Mouse (Mus musculus): ENCODE measurements at regions not wholly inside any gene's neighbourhood (a gene's known extent, or its start where the extent isn't known, plus 50 kb on each side); places are given as distances from the start of the nearest gene placed in this dataset.

DNA sequence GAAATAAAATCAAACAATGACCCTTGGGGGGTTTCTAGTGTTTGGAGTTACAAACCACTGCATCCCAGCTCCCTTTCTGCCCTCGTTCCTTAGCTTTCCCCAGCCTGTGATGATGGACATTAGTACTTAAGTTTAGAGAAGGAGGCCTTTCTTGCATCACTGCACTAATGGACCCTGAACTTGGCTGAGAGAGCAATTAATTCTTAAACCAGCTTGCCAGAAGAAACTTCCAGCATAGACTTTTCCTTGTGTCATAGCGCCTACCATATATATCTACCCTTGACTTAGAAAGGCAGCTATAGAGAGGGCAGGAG lies 303.9 kb upstream of the Sel1l start:
- DNase-seq (ENCODE audit: low spot score in 2 of 2) = no peak

DNA sequence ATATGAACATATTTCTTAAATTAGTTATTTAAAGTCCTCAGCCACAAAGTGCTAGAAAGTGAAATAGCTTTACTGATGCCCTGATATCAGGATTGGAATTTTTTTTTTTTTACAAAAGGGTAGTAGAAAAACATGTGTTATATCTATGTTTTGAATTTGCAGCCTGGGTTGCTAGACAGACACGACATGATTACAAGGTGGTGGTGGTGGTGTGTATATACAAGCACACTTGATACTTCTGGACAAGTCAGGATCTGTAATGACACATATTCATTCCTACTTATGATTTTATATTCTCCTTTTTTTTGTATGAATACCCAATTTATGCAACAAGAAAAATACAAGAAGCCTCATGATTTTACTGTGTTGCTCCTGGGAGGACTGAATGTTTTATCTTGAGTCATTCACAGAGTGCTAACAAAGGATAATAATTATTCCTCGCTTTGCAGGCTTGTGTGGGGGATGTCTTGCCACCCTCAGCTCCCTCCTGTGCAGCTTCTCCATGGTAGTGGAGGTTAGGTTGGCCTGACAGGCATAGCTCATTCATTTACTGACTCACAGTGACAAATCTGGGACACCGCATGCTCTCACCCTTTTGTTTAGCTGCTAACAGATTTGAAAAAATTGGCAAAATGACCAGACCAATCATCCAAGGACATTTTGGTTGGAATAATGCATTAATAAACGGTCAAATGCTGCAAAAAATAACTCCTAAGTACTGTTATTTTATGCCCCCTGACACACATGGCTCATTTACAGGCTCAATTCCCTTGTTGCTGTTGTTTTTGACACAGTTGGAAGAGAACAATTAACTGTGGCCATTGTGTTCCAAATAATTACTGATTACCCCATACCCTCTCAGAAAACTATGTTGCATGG lies 303.3 kb upstream of the Sel1l start:
- no peak for DNase-seq (ENCODE audit: low spot score in 2 of 2)

GRCm38 (mm10) chr12:92137539-92137938 lies 288.6 kb upstream of the Sel1l start:
- no peak for DNase-seq (ENCODE audit: low spot score in 2 of 2)

DNA sequence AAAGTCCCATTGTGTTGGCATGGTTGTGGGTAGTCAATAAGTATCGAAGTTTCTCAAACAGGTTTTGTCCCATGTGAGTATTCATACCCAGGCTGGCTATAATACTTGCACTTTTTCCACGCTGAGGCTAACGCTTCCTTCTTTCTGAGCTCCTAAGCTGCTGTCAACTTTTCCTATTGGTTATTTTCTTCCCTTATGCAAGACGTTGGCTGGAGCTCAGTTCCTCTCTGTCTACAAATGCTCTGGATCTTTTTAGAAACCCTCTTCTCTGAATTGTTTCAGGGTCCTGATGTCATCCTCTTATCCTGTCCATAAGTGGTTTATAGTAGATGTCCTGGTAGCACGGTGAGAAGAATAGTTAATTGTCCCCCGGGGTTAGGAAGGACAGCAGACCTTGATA lies 278.7 kb upstream of the Sel1l start:
- no peak for DNase-seq (ENCODE audit: low spot score in 2 of 2)

DNA sequence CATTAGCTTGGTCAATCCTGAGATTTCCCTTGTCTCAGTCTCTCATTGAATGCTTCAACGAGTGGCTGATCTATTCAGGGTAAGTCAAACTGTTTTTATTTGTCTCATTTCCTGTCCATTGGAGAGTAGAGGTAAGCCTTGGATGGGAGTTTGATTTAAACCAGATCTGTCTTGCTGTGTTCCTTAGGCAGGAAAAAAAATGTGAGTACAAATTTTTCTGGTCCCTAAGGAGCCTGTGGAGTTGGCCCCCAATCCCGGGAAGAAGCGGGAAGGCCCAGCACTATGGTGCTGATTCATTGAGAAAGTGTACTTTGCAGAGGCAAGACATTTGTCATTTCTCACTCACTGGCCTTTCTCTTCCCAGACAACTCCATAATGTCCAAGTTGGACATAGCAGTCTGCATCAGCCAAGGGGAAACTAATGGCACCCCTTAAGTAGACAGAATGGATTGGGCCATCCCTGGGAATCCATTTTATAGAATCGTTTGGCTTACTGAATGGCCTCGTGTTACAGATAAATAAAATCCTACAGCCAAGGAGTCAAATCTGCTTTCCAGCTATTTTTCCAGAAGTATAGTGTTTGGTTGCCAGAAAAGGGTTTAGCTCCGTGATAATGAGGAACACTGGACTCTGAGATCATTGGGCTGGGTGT lies 271.3 kb upstream of the Sel1l start:
- DNase-seq (ENCODE audit: low spot score in 2 of 2) = no peak

DNA sequence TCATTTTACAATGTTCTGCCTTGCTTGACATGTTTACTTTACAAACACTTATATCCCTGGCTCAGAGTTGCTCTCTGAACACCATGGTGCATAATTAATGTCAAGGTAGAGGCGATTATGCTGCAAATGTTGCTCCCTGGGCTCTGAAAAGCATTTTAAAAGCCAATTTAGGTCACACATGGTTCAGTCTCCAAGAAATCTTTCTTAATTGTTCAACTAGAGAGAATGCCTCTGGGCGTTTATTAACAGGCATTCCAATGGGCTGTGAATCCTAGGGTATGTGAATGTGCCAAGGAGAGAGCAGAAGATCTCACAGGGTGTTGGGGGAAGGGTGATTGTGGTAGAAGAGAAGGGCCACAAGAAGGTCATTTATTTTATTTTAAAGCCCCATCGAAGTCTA lies 260.7 kb upstream of the Sel1l start:
- no peak for DNase-seq (ENCODE audit: low spot score in 2 of 2)

- DNase-seq (ENCODE audit: low spot score in 2 of 2) = no peak
Observed at GRCm38 (mm10) chr12:92100080-92100479, 251.1 kb upstream of the Sel1l start.

DNA sequence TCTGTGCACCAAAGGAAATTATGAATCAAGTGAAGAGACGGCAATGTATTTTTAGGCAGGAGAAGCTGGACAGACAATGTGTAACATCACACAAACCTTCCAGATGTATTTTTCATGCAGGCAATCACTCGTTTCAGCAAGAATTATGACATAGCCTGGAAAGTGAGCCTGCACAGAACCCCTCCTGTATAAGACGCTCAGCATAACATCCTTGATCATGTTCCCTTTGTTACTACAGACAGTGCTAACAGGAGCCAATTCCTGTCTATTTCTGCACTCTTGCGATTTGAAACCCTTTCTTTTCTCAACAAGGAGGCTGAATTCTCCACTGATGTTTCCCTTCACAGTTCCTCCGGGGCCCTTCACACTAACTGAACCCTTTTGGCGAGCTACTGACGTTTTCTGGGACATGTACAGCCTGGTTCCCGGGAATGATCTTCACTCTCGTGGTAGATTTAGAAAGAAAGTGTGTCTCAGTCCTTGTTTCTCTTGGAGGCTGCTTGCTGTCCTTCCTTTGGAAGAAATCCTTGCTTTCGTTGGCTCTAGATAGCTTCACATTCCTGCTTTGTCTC lies 243.9 kb upstream of the Sel1l start:
- no peak for DNase-seq (ENCODE audit: low spot score in 2 of 2)

GRCm38 (mm10) chr12:92073209-92073608 lies 224.3 kb upstream of the Sel1l start:
- DNase-seq (ENCODE audit: low spot score in 2 of 2) = no peak

DNA sequence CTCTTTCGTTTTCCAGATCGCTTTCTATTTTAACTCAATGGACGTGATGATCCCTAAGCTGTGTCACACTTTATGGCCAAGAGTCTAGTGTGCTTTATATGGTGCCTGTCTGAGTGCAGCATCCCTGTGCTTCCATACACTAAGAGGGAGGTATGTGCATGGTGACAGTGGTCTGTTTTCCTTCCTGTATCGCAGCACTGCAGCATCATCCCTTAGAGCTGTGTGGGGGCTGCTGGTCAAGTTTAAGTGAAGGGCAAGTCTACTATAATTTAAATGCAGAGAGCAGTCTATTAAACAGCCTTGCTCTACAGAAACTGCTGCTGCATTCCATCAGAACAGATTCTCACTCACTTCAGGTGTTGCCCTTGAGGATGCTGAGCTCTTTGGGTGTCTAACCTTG lies 213.8 kb upstream of the Sel1l start:
- no peak for DNase-seq (ENCODE audit: low spot score in 2 of 2)

DNA sequence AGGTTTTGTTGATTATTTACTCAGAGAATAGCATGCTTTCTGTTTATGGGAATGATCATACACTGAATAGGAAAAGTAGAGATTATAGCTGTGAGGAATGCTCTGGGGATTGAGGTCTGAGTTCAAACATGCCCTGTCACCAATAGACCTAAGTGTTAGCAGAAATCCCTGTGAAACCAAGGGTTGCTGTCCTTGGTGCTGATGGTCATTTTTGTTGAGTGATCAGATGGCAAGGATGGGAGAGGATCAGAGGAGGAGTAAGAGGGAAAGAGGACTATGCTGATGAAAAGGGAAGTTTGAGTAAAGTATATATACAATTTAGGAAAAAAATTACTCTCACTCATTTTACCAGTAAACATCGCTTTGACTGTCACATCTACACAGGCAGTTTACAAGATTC lies 191.5 kb upstream of the Sel1l start:
- DNase-seq (ENCODE audit: low spot score in 2 of 2) = no peak

DNA sequence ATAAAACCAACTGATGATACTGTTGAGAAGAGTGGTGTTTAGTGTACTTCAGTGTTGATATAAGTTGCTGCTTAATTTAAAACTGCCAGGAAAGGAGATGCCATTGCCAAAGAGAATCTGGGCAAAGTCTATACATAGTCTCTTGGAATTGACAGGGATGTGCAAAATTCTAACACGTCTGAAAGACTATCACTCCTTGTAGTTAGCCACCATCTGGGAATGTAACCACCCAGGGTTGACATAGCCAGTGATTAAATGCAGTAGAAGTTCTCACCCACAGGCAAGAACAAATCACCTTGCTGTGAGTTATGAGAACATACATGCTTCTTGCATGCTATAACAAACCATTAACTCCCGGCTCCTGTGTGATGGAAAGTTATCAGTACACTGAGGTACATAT lies 180.2 kb upstream of the Sel1l start:
- DNase-seq (ENCODE audit: low spot score in 2 of 2) = no peak

GRCm38 (mm10) chr12:92028354-92028753 lies 179.4 kb upstream of the Sel1l start:
- no peak for DNase-seq (ENCODE audit: low spot score in 2 of 2)

- no peak for DNase-seq (ENCODE audit: low spot score in 2 of 2)
Observed at GRCm38 (mm10) chr12:92024461-92025218, 175.7 kb upstream of the Sel1l start.

DNA sequence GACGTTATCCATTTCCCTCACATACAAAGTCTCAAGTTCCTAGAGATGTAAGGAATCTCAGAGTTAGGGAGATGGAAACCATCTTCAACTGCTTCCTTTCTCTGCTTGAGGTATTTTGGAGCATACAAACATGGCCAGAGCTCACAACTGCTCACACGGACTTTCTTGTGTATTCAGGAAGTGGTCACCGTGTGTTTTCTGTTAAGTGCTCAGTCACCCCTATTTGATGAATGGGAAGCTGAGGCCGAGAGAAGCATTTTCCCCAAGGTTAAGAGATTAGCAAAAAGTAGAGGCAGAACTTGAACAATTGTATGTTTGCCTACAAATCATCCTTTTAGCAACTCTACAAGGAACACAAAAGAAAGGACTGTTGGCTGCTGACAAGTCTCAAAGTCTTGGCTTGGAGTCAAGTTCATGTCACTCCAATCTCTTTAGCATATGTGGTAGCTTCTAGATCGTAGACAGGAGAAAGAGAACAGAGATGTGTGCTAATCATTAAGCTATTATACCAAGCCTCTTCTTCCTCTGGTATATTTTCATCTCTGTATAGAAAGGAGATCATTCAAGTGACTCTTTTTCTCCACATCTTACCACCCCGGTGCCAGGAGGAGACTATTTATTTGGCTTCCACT lies 170.8 kb upstream of the Sel1l start:
- DNase-seq (ENCODE audit: low spot score in 2 of 2) = no peak

DNA sequence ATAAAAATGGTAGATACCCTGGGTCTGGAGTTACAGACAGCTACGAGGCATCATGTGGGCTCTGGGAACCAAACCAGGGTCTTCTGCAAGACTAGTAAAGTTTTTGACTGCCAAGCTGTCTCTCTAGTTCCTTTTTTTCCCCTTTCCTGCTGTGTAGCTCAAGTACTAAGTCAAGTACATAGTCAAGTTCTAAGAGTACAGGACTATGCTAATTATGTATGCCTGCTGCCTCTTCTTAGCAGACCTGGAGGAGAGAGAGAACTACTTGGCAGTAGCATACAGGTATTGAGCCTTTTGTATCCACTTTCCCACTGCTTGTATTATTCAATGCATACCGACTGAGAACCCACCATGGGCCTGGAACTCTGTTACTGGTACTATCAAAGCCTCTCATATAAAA lies 166.4 kb upstream of the Sel1l start:
- no peak for DNase-seq (ENCODE audit: low spot score in 2 of 2)

GRCm38 (mm10) chr12:92013979-92014378 lies 165.0 kb upstream of the Sel1l start:
- DNase-seq (ENCODE audit: low spot score in 2 of 2) = no peak

- DNase-seq (ENCODE audit: low spot score in 2 of 2) = peak; percentile 39 to 46
Observed at GRCm38 (mm10) chr12:92013244-92013643, 164.3 kb upstream of the Sel1l start.

DNA sequence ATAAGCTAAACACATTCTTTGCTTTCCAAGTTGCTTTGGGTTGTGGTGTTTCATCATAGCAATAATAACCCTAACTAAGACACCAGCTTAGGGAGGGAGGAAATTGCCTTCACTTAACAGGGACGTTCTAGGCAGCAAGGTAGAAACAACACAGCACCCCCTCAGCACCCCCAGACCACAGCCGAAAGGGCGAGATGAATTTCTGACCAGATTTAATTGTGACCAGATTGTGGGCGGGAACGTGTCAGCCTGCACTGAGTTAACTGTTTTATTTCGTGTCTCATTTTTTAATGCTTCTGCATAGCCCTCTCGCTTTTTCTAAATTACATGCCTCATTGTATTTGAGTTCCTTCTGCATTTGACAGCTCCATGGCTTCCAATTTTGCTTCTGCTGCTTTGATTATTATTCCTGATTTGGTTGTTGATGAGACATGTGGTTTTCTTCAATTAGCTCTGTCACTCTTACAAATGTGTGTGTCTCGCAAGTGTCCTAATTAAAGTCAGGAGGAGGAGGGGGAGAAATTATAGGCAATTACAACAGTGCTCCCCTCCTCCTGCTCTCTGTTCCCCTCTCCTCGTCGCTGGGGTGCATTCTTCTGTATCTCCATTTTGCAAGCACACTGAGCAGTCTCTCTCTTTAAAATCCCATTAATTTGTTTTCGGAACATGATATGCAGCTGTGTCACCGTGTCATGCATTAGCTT lies 155.6 kb upstream of the Sel1l start:
- DNase-seq (ENCODE audit: low spot score in 2 of 2) = no peak

GRCm38 (mm10) chr12:91999031-91999430 lies 150.1 kb upstream of the Sel1l start:
- DNase-seq (ENCODE audit: low spot score in 2 of 2) = no peak

DNA sequence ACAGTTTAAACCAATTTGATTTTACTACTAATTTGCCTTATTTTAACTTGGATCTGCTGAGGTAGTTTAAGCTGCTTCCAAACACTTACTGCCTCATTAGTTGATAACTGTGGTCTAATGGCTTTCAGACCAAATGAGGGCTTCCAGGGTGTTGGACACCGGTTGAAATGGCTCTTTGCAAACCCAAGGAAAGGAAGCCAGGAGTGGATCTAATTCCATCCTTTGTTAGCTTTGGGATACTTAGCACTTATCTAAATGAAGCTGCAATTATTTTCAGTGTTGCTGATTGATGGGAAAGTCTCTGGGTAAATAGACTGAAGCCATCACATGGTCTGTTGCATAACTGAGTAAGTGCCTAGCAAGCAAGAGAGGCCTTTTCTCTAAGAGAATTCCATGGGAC lies 148.4 kb upstream of the Sel1l start:
- no peak for DNase-seq (ENCODE audit: low spot score in 2 of 2)

Measured in cerebellum, postnatal 4 days (tissue).